In genomic region chr11:53210876-53211275, GRCm38 (mm10) we compare ENCODE assay signal across 26 mouse cellular contexts.
"Had no signal": no experiment of that assay in that cellular context is flagged by ENCODE, and none has a peak within 500 bp of the region (broad histone marks: within the 10 kb centered on the region; RNA-seq: fewer than 3 reads in every experiment).

No protein-coding gene starts in this region.

- H3K4me2 ChIP-seq: embryonic facial prominence, embryonic 12.5 days; embryonic facial prominence, embryonic 13.5 days; embryonic facial prominence, embryonic 15.5 days; forebrain, embryonic 12.5 days; forebrain, embryonic 13.5 days; heart, embryonic 11.5 days had no signal

- DNase-seq: cerebellum, adult 2 months; cerebellum, adult 8-10 months; cerebellum, adult 9-10 months; cerebellum, adult 9-11 months; cerebellum, postnatal 10 days; cerebellum, postnatal 14 days; cerebellum, postnatal 25 days; cerebellum, postnatal 36 days; embryo, embryonic 11 days; forebrain, postnatal 0 days; gastrocnemius, adult 2 months; gastrocnemius, postnatal 10 days; gastrocnemius, postnatal 14 days; gastrocnemius, postnatal 36 days; heart, adult 18-20 months; heart, adult 2 months had no signal

- H3K4me1 ChIP-seq: embryonic facial prominence, embryonic 10.5 days; embryonic facial prominence, embryonic 12.5 days; embryonic facial prominence, embryonic 13.5 days; embryonic facial prominence, embryonic 15.5 days; forebrain, embryonic 10.5 days; forebrain, embryonic 12.5 days had no signal

- H3K36me3 ChIP-seq: embryonic facial prominence, embryonic 10.5 days; embryonic facial prominence, embryonic 12.5 days; embryonic facial prominence, embryonic 13.5 days; embryonic facial prominence, embryonic 15.5 days; forebrain, embryonic 10.5 days; forebrain, embryonic 12.5 days had no signal

- H3K27ac ChIP-seq: embryonic facial prominence, embryonic 10.5 days; embryonic facial prominence, embryonic 12.5 days; embryonic facial prominence, embryonic 13.5 days; embryonic facial prominence, embryonic 15.5 days; forebrain, embryonic 10.5 days; forebrain, embryonic 12.5 days; forebrain, embryonic 13.5 days; gastrocnemius, adult 2 months; heart, adult 2 months had no signal

- H3K4me3 ChIP-seq: embryonic facial prominence, embryonic 10.5 days; embryonic facial prominence, embryonic 12.5 days; embryonic facial prominence, embryonic 13.5 days; embryonic facial prominence, embryonic 15.5 days; erythroblast, embryonic 14.5 days; forebrain, embryonic 10.5 days; forebrain, embryonic 12.5 days; forebrain, embryonic 13.5 days; gastrocnemius, adult 2 months; heart, adult 2 months had no signal

- H3K9ac ChIP-seq: embryonic facial prominence, embryonic 12.5 days; embryonic facial prominence, embryonic 13.5 days; embryonic facial prominence, embryonic 15.5 days; forebrain, embryonic 12.5 days; forebrain, embryonic 13.5 days; forebrain, postnatal 0 days had no signal

- H3K27me3 ChIP-seq: embryonic facial prominence, embryonic 12.5 days; embryonic facial prominence, embryonic 13.5 days; embryonic facial prominence, embryonic 15.5 days; forebrain, embryonic 12.5 days had no signal

- H3K9me3 ChIP-seq: embryonic facial prominence, embryonic 10.5 days; embryonic facial prominence, embryonic 12.5 days; embryonic facial prominence, embryonic 13.5 days; embryonic facial prominence, embryonic 15.5 days; forebrain, embryonic 10.5 days; forebrain, embryonic 12.5 days; forebrain, embryonic 13.5 days had no signal

- ATAC-seq: forebrain, embryonic 13.5 days; forebrain, embryonic 16.5 days; forebrain, postnatal 0 days had no signal
